Comparison of ENCODE assay signal across 30 mouse cellular contexts in the genomic region with DNA sequence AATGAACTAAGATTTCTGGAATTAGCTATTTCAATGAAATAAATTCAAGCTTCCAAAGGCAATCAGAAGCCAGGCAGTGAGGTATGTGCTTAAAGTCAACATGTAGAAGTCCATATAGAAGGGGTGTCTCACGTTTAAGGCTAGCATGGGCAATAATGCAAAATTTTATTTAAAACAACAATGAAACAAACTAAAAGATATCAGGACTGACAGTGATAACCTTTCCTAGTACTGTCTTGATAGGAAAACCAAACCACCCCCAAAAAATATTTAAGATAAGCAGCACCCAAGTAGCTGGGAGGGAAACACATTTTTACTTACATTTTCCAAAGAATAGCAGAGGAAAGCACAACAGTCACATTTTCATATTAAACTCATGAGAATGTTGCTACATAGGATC.
"Had no signal": no experiment of that assay in that cellular context is flagged by ENCODE, and none has a peak within 500 bp of the region (broad histone marks: within the 10 kb centered on the region; RNA-seq: fewer than 3 reads in every experiment).

No protein-coding gene starts in this region.

- H3K27me3 ChIP-seq: limb, embryonic 12.5 days; limb, embryonic 13.5 days; limb, embryonic 15.5 days; liver, embryonic 12.5 days; liver, embryonic 13.5 days; liver, embryonic 15.5 days; lung, embryonic 15.5 days; megakaryocyte, embryonic 14.5 days; midbrain, embryonic 12.5 days; midbrain, embryonic 13.5 days; midbrain, embryonic 15.5 days; neural tube, embryonic 12.5 days had no signal

- H3K27ac ChIP-seq: limb, embryonic 10.5 days; limb, embryonic 12.5 days; limb, embryonic 13.5 days; limb, embryonic 15.5 days; liver, embryonic 13.5 days; liver, embryonic 14.5 days; liver, embryonic 15.5 days; lung, embryonic 15.5 days; macrophage; midbrain, embryonic 10.5 days; midbrain, embryonic 12.5 days; midbrain, embryonic 13.5 days; midbrain, embryonic 15.5 days; neural tube, embryonic 12.5 days had no signal

- H3K36me3 ChIP-seq: limb, embryonic 10.5 days; limb, embryonic 13.5 days; limb, embryonic 15.5 days; liver, embryonic 12.5 days; liver, embryonic 13.5 days; liver, embryonic 15.5 days; lung, embryonic 15.5 days; midbrain, embryonic 10.5 days; midbrain, embryonic 12.5 days; midbrain, embryonic 13.5 days; midbrain, embryonic 15.5 days; neural tube, embryonic 12.5 days had no signal

- H3K9me3 ChIP-seq: limb, embryonic 10.5 days; limb, embryonic 12.5 days; limb, embryonic 13.5 days; limb, embryonic 15.5 days; liver, embryonic 12.5 days; liver, embryonic 13.5 days; liver, embryonic 15.5 days; lung, embryonic 15.5 days; megakaryocyte, embryonic 14.5 days; midbrain, embryonic 10.5 days; midbrain, embryonic 12.5 days; midbrain, embryonic 13.5 days; neural tube, embryonic 12.5 days had no signal

- ATAC-seq: liver, embryonic 12.5 days; liver, postnatal 0 days; lung, postnatal 0 days; midbrain, embryonic 13.5 days; midbrain, embryonic 15.5 days; midbrain, embryonic 16.5 days had no signal

- H3K4me3 ChIP-seq: limb, embryonic 10.5 days; limb, embryonic 12.5 days; limb, embryonic 13.5 days; limb, embryonic 15.5 days; liver, embryonic 12.5 days; liver, embryonic 13.5 days; liver, embryonic 15.5 days; lung, embryonic 15.5 days; megakaryocyte, embryonic 14.5 days; midbrain, embryonic 10.5 days; midbrain, embryonic 12.5 days; midbrain, embryonic 13.5 days; midbrain, embryonic 15.5 days; myocyte; neural tube, embryonic 12.5 days had no signal

- H3K9ac ChIP-seq: limb, embryonic 12.5 days; limb, embryonic 13.5 days; limb, embryonic 15.5 days; liver, embryonic 12.5 days; liver, embryonic 13.5 days; liver, embryonic 14.5 days; liver, embryonic 15.5 days; liver, postnatal 0 days; lung, embryonic 14.5 days; lung, embryonic 15.5 days; midbrain, embryonic 12.5 days; midbrain, embryonic 13.5 days; midbrain, embryonic 15.5 days; neural tube, embryonic 12.5 days had no signal

- DNase-seq: left cerebral cortex, postnatal 4 days; liver; liver, embryonic 13.5 days; liver, postnatal 0 days; lung, adult 18-20 months; lung, adult 2 months; lung, embryonic 14.5 days; lung, postnatal 10 days; lung, postnatal 14 days; lung, postnatal 36 days; lung, postnatal 4 days had no signal

- H3K4me2 ChIP-seq: limb, embryonic 12.5 days; limb, embryonic 13.5 days; limb, embryonic 15.5 days; liver, embryonic 11.5 days; liver, embryonic 12.5 days; liver, embryonic 13.5 days; liver, embryonic 15.5 days; lung, embryonic 14.5 days; lung, embryonic 15.5 days; midbrain, embryonic 12.5 days; midbrain, embryonic 13.5 days; midbrain, embryonic 15.5 days; neural tube, embryonic 12.5 days had no signal

- H3K4me1 ChIP-seq: midbrain, embryonic 12.5 days; midbrain, embryonic 13.5 days; neural tube, embryonic 12.5 days had no signal
